Comparison of ENCODE assay signal across 28 mouse cellular contexts in the genomic region with DNA sequence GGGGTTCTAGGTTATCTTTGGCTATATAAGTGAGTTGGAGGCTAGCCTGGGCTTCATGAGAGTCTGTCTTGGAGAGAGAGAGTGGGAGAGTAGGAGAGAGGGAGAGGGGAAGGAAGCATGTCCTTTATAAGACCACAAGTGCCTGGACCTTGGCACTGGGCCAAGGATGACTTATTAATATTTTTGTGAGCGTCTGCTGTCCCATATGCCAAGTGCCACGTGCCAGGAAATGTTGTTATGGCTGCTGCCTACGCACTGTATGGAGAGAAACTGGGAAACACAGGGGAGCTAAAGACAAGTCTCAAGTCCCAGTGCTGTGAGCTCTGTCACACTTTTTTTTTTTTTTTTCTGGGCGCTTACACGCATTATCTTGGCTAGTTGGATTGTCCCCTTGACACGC. TPM values are rescaled to one million over a fixed set of nuclear protein-coding genes. Genes with fewer than 3 reads are reported as not detected.
DNase-seq lines count a peak whose midpoint lies in the region; TF ChIP-seq lines count a peak whose summit lies in the region.
"Had no signal": no experiment of that assay in that cellular context is flagged by ENCODE, and none has a peak within 500 bp of the region (broad histone marks: within the 10 kb centered on the region; RNA-seq: fewer than 3 reads in every experiment).

No protein-coding gene starts in this region.

- no peak overlapping the region for H3K4me3 ChIP-seq in kidney, adult 2 months (ENCODE audit: insufficient read depth, low read depth, low read length)
- H3K4me3 ChIP-seq: forebrain, embryonic 10.5 days; heart, adult 2 months; heart, embryonic 13.5 days; hindbrain, embryonic 12.5 days; layer of hippocampus, adult 2 months; liver, embryonic 13.5 days; lung, embryonic 15.5 days; midbrain, embryonic 15.5 days; myocyte; neural tube, embryonic 13.5 days had no signal

- H3K27me3 ChIP-seq in kidney, adult 2 months (replicated peaks; ENCODE audit: control insufficient read depth, insufficient read depth, low read length): no peaks in the 10 kb centered on the region
- H3K27me3 ChIP-seq: hindbrain, embryonic 12.5 days; liver, embryonic 13.5 days; lung, embryonic 15.5 days; megakaryocyte, embryonic 14.5 days; midbrain, embryonic 15.5 days; neural tube, embryonic 13.5 days had no signal

- H3K4me1 ChIP-seq in kidney, adult 2 months (ENCODE audit: control insufficient read depth, insufficient read depth, low read length): 0 out of 2 replicates have a peak, but pooled peaks cover 2% of the 10 kb centered on the region

- peak; percentile 84 for DNase-seq in left cerebral cortex, postnatal 4 days
- no peak for DNase-seq in left cerebral cortex, postnatal 25 days (ENCODE audit: low spot score in 2 of 2)
- DNase-seq in brain, embryonic 14.5 days (ENCODE audit: low read depth): peak; percentile 61
- peak; percentile 90 to 94 for DNase-seq in cerebellum, adult 18-20 months
- peak; percentile 92 to 93 for DNase-seq in cerebellum, postnatal 14 days
- DNase-seq in kidney, adult 8-10 months: no peak
- DNase-seq in kidney, adult 9 months: no peak
- no peak for DNase-seq in kidney, adult 2 months
- DNase-seq: gastrocnemius, postnatal 14 days; heart, adult 2 months; heart, postnatal 14 days; kidney, adult 18-20 months; kidney, postnatal 14 days; liver, embryonic 13.5 days; lung, postnatal 36 days; retina, postnatal 1 day; right cerebral cortex, postnatal 25 days; spleen, adult 18-20 months had no signal

- TF ChIP-seq CTCF in brain, embryonic 14.5 days (IDR thresholded peaks at IDR 0.05; ENCODE audit: borderline replicate concordance, extremely low read depth, insufficient read depth, insufficient read length): no peak
- TF ChIP-seq CTCF in kidney, adult 2 months (conservative IDR thresholded peaks at IDR 0.05; ENCODE audit: insufficient read depth, insufficient read length, low read depth, low read length): no peak

- intact Hi-C loops in left cerebral cortex, postnatal 4 days (cut with DNase I): no loop called here
- intact Hi-C loops in left cerebral cortex, postnatal 25 days (cut with DNase I): no loop called here

- no peak overlapping the region for H3K27ac ChIP-seq in kidney, adult 2 months (ENCODE audit: insufficient read depth, low read depth, low read length)
- H3K27ac ChIP-seq: forebrain, embryonic 10.5 days; heart, adult 2 months; heart, embryonic 13.5 days; hindbrain, embryonic 12.5 days; layer of hippocampus, adult 2 months; liver, embryonic 13.5 days; lung, embryonic 15.5 days; midbrain, embryonic 15.5 days; neural tube, embryonic 13.5 days had no signal

- no peaks in the 10 kb centered on the region for H3K36me3 ChIP-seq in kidney, adult 2 months (ENCODE audit: control insufficient read depth, insufficient read depth, low read length)
- H3K36me3 ChIP-seq: forebrain, embryonic 10.5 days; heart, embryonic 13.5 days; hindbrain, embryonic 12.5 days; liver, embryonic 13.5 days; lung, embryonic 15.5 days; midbrain, embryonic 15.5 days; neural tube, embryonic 13.5 days had no signal

- no peak for TF ChIP-seq POLR2A in brain, embryonic 14.5 days (IDR thresholded peaks at IDR 0.05; ENCODE audit: borderline replicate concordance, extremely low read depth, insufficient read depth, insufficient read length, poor library complexity, severe bottlenecking)
- TF ChIP-seq POLR2A in kidney, adult 2 months (IDR thresholded peaks at IDR 0.05; ENCODE audit: low read depth, low read length): no peak

- 86% methylated on average over 6 of the region's 6 CpGs for whole genome bisulfite sequencing in kidney, adult 2 months

RNA-seq across cellular contexts. Expression of a gene that starts 15.1 kb away (rescaled TPM):
- total RNA-seq in left cerebral cortex, postnatal 4 days (2021): 1 to 10 TPM; 3.7 to 5.4 TPM
- 10 to 100 TPM; 90.0 to 94.0 TPM for total RNA-seq in left cerebral cortex, postnatal 25 days (2021)
- polyA plus RNA-seq in brain, embryonic 14.5 days (2012; rRNA removed): 2.6 and 3.0 TPM in 2 replicates
- 33.3 and 38.1 TPM in 2 replicates for polyA plus RNA-seq in kidney, adult 2 months (2012; rRNA removed)
- total RNA-seq: common myeloid progenitor, adult 5-6 weeks had no signal

Comparison
In these comparisons a context has a peak if more than half of its experiments do, and no peak if none do; other contexts are left out.
1. DNase-seq: peak in left cerebral cortex, postnatal 4 days (single experiment), brain, embryonic 14.5 days (single experiment), cerebellum, adult 18-20 months (2 of 2) and cerebellum, postnatal 14 days (2 of 2); none in left cerebral cortex, postnatal 25 days (0 of 2), kidney, adult 8-10 months (0 of 2), kidney, adult 9 months (single experiment) and kidney, adult 2 months (single experiment).
2. RNA of a gene that starts 15.1 kb away (total RNA-seq): 90.0 to 94.0 TPM in left cerebral cortex, postnatal 25 days; 3.7 to 5.4 TPM in left cerebral cortex, postnatal 4 days; every median in the first group is over 10 times any median in the second.